Mouse (Mus musculus) MEL (cell line): ENCODE results near the gene Slc6a16.

Experiments used
- CHD1 ChIP-seq: IDR thresholded peaks from 2 replicates; pipeline ENCODE4 v1.6.1; 2012; ENCODE audit warnings: low read depth, mild to moderate bottlenecking, inconsistent platforms, low read length, improper control_type of control experiment
- CHD2 ChIP-seq: IDR thresholded peaks from 2 replicates; pipeline ENCODE4 v1.6.1; 2011; ENCODE audit warnings: low read length, improper control_type of control experiment
- CTCF ChIP-seq, 3 experiments: IDR thresholded peaks in 2 of 3; conservative IDR thresholded peaks in 1 of 3; 2 replicates each; pipeline ENCODE4 v1.5.1; 2011 to 2012; ENCODE audit warnings: low read length in 3 of 3, low read depth in 2 of 3, mild to moderate bottlenecking in 2 of 3, improper control_type of control experiment in 1 of 3, inconsistent platforms in 1 of 3, mixed read lengths in 1 of 3, moderate library complexity in 1 of 3; ENCODE audit not compliant: control insufficient read depth in 1 of 3, insufficient read depth in 1 of 3, poor library complexity in 1 of 3, severe bottlenecking in 1 of 3
- ETS1 ChIP-seq: IDR thresholded peaks from 2 replicates; pipeline ENCODE4 v1.6.1; 2012; ENCODE audit warnings: low read depth, mild to moderate bottlenecking, inconsistent platforms, low read length, improper control_type of control experiment, moderate library complexity
- MXI1 ChIP-seq: IDR thresholded peaks from 2 replicates; pipeline ENCODE4 v1.6.1; 2011; ENCODE audit warnings: mild to moderate bottlenecking, low read depth, low read length, improper control_type of control experiment
- NRF1 ChIP-seq: IDR thresholded peaks from 2 replicates; pipeline ENCODE4 v1.6.1; 2014; ENCODE audit warnings: low read depth, mild to moderate bottlenecking, inconsistent platforms, low read length, improper control_type of control experiment, moderate library complexity; ENCODE audit not compliant: poor library complexity, insufficient read depth, severe bottlenecking
- POLR2A ChIP-seq, 2 experiments: IDR thresholded peaks; 2 replicates each; pipeline ENCODE4 v1.6.1; 2011 to 2012; ENCODE audit warnings: low read length in 2 of 2, mild to moderate bottlenecking in 2 of 2, control low read depth in 1 of 2, improper control_type of control experiment in 1 of 2, low read depth in 1 of 2, moderate library complexity in 1 of 2; ENCODE audit not compliant: control insufficient read depth in 1 of 2, insufficient read depth in 1 of 2, poor library complexity in 1 of 2
- SMC3 ChIP-seq: IDR thresholded peaks from 2 replicates; pipeline ENCODE4 v1.6.1; 2011; ENCODE audit warnings: low read depth, low read length, improper control_type of control experiment
- TCF12 ChIP-seq: IDR thresholded peaks from 2 replicates; pipeline ENCODE4 v1.6.1; 2014; ENCODE audit warnings: low read depth, mild to moderate bottlenecking, inconsistent platforms, low read length, improper control_type of control experiment, moderate library complexity
- ZC3H11A ChIP-seq: IDR thresholded peaks from 2 replicates; pipeline ENCODE4 v1.6.1; 2012; ENCODE audit warnings: low read depth, mild to moderate bottlenecking, inconsistent platforms, low read length, improper control_type of control experiment

DNA sequence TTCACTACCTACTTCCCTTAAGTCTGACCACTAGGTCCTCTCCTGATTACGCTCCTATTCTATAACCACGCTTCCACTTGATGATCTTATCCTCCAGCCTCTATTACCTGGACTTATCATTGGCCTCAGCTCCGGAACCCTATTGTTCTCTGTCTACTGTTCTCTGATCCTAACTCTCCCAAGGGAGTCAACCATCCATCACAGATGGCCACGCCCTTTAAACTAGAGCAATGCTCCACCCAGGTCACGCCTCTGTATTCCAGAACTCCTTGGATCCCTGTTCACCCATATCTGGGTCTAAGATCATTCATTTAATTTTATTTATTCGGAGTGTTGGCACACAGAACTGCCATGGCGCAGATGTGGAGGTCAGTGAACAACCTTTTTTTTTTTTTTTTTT lies 28.5 kb upstream of the Slc6a16 start:
- TF ChIP-seq MXI1 (no peak), CTCF (IDR thresholded peaks at IDR 0.05 in 2 of 3, conservative IDR thresholded peaks at IDR 0.05 in 1 of 3; ENCODE audit: control insufficient read depth in 1 of 3, insufficient read depth in 1 of 3, low read depth in 2 of 3, low read length in 3 of 3, poor library complexity in 1 of 3, severe bottlenecking in 1 of 3) (no peak), CHD1 (no peak), ETS1 (no peak), ZC3H11A (no peak), POLR2A (IDR thresholded peaks at IDR 0.05; ENCODE audit: control insufficient read depth in 1 of 2, insufficient read depth in 1 of 2, low read depth in 1 of 2, low read length in 2 of 2, poor library complexity in 1 of 2) (no peak), TCF12 (no peak), CHD2 (no peak), SMC3 (no peak), NRF1 (no peak; the same call in 1 of the 2 replicates)
